Mouse (Mus musculus) megakaryocyte, embryonic 14.5 days (primary cell): ENCODE measurements around the gene Mrps24.

Experiments used
- FLI1 ChIP-seq: IDR thresholded peaks from 2 replicates; pipeline ENCODE4 v1.6.1; 2012; ENCODE audit warnings: low read length, inconsistent platforms, mixed read lengths
- GATA1 ChIP-seq: IDR thresholded peaks from 3 replicates; pipeline ENCODE4 v1.6.1; 2012; ENCODE audit warnings: mixed read lengths, low read length, inconsistent platforms, borderline replicate concordance

DNA sequence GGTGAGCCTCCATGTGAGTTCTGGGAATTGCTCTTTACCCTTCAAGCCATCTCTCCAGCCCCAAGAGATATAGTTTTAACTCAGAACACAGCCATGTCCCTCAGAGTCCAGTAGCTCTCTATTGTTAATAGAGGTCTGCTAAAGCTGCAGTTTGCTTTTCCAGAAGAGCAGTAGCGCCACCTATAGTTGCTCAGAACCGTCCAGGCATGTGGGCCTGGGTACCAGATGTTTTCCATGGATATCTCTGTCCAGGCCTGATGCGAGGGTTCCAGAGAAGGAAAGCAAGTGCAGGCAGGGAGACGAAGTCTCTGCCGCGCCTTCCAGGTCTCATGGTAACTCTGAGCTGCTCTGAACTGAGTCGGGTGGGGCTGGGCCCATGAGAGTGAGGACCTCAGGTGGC is 23.7 kb downstream of the Mrps24 start:
- TF ChIP-seq GATA1 (no peak), FLI1 (no peak)
